Mouse (Mus musculus): ENCODE results near the gene Rasgrp4.
"Not testable (repeated sequence)": the region's sequence is repeated elsewhere in the genome, so short reads cannot be mapped to it uniquely, and the experiment has no call there.

Gene Rasgrp4

GRCm38 (mm10) chr7:29134693-29135386 is at the start of gene Rasgrp4:
Gene Rasgrp4, plus strand, starts transcription at chr7:29134851.
- DNase-seq (ENCODE audit: low read depth in 2 of 2, low spot score in 2 of 2) = peak; percentile 62 to 71

GRCm38 (mm10) chr7:29085981-29086380 is 48.7 kb upstream of the Rasgrp4 start:
- no peak for DNase-seq (ENCODE audit: low read depth in 2 of 2, low spot score in 2 of 2)

GRCm38 (mm10) chr7:29086902-29087301 is 47.7 kb upstream of the Rasgrp4 start:
- no peak for DNase-seq (ENCODE audit: low read depth in 2 of 2, low spot score in 2 of 2)

GRCm38 (mm10) chr7:29088817-29089216 is 45.8 kb upstream of the Rasgrp4 start:
- DNase-seq (ENCODE audit: low read depth in 2 of 2, low spot score in 2 of 2) = no peak

GRCm38 (mm10) chr7:29097131-29097530 is 37.5 kb upstream of the Rasgrp4 start:
- DNase-seq (ENCODE audit: low read depth in 2 of 2, low spot score in 2 of 2) = no peak

GRCm38 (mm10) chr7:29101286-29102017 is 33.2 kb upstream of the Rasgrp4 start:
- DNase-seq (ENCODE audit: low read depth in 2 of 2, low spot score in 2 of 2) = no peak

- DNase-seq (ENCODE audit: low read depth in 2 of 2, low spot score in 2 of 2) = no peak
These were observed 25.4 kb upstream of the Rasgrp4 start for GRCm38 (mm10) chr7:29108992-29109955.

- DNase-seq (ENCODE audit: low read depth in 2 of 2, low spot score in 2 of 2) = no peak
These were observed 16.4 kb upstream of the Rasgrp4 start for GRCm38 (mm10) chr7:29118142-29118851.

GRCm38 (mm10) chr7:29119526-29119925 is 15.1 kb upstream of the Rasgrp4 start:
- no peak for DNase-seq (ENCODE audit: low read depth in 2 of 2, low spot score in 2 of 2)

- no peak for DNase-seq (ENCODE audit: low read depth in 2 of 2, low spot score in 2 of 2)
These were observed 11.8 kb upstream of the Rasgrp4 start for GRCm38 (mm10) chr7:29122821-29123220.

GRCm38 (mm10) chr7:29123531-29124358 is 10.9 kb upstream of the Rasgrp4 start:
- no peak for DNase-seq (ENCODE audit: low read depth in 2 of 2, low spot score in 2 of 2)

GRCm38 (mm10) chr7:29124970-29125369 is 9.7 kb upstream of the Rasgrp4 start, which contains the start of gene Ryr1:
Gene Ryr1, minus strand, starts transcription at chr7:29125179.
- DNase-seq (ENCODE audit: low read depth in 2 of 2, low spot score in 2 of 2) = no peak

- DNase-seq (ENCODE audit: low read depth in 2 of 2, low spot score in 2 of 2) = peak; percentile 80 to 88
These were observed 8.3 kb upstream of the Rasgrp4 start for GRCm38 (mm10) chr7:29126173-29126915.

GRCm38 (mm10) chr7:29128725-29129124 is 5.9 kb upstream of the Rasgrp4 start:
- DNase-seq (ENCODE audit: low read depth in 2 of 2, low spot score in 2 of 2) = no peak

- no peak for DNase-seq (ENCODE audit: low read depth in 2 of 2, low spot score in 2 of 2)
These were observed 421 bp upstream of the Rasgrp4 start for GRCm38 (mm10) chr7:29134230-29134629.

GRCm38 (mm10) chr7:29137429-29137828 is 2.8 kb downstream of the Rasgrp4 start:
- DNase-seq (ENCODE audit: low read depth in 2 of 2, low spot score in 2 of 2) = no peak

- DNase-seq (ENCODE audit: low read depth in 2 of 2, low spot score in 2 of 2) = not testable (repeated sequence)
These were observed 4.6 kb downstream of the Rasgrp4 start for GRCm38 (mm10) chr7:29139237-29139636.

GRCm38 (mm10) chr7:29141416-29141815 is 6.8 kb downstream of the Rasgrp4 start:
- peak; percentile 43 to 51 for DNase-seq (ENCODE audit: low read depth in 2 of 2, low spot score in 2 of 2)

- no peak for DNase-seq (ENCODE audit: low read depth in 2 of 2, low spot score in 2 of 2)
These were observed 9.4 kb downstream of the Rasgrp4 start for GRCm38 (mm10) chr7:29144006-29144405.
